Mouse (Mus musculus): ENCODE measurements around the gene Rwdd2a. TPM values are rescaled to one million over a fixed set of nuclear protein-coding genes. Genes with fewer than 3 reads are reported as not detected.

Rwdd2a gene
- polyA plus RNA-seq, 2 experiments, result 2.2 to 3.5 TPM

DNA sequence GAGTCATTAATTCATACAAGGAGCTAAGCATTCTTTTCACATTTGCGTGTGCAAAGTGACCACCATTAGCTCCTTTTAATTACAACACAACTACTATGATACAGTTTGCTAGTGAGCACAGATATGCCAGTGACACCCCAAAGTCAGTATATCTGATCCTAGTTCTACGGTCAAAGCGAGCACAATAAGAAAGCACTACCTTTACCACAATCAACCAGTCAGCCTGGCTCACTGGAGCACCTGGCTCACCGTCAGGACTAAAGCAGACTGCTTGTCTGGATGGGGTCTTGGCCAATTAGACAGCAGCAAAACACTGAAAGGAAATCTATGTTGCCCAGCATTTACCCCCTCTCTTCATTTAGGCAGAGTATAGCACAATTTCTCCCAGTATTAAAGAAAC, 40.3 kb downstream of the Rwdd2a start:
- no peak for TF ChIP-seq POLR2A (IDR thresholded peaks at IDR 0.05; ENCODE audit: borderline replicate concordance, extremely low read depth, insufficient read depth, insufficient read length)

DNA sequence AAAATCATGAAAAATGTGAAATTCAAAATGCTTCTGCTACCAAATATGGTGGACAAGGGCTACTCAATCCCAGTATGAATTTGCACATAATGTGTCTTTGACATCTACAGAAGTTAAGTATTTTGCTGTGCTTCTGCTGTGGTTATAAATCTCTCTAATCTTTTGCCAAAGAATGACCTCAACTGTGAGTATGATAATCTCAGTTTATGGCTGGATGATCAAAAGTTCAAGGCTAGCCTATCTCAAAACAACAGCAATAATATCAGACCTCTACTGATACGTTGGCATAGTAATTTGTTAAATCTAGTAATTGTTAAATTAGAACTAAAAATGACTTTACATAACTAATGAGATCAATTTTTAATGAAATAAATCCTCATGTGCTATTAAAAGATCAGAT, 44.0 kb downstream of the Rwdd2a start:
- Histone ChIP-seq H3K4me1 (ENCODE audit: control insufficient read depth, insufficient read depth, low read length) (peaks cover 5% of the 10 kb centered on the region; the same call in 1 of the 2 replicates), H3K36me3 (ENCODE audit: control insufficient read depth, insufficient read depth, low read length) (peaks cover 5% of the 10 kb centered on the region), H3K4me3 (replicated peaks; ENCODE audit: low read length) (no peak overlapping the region), H3K27me3 (ENCODE audit: control insufficient read depth, insufficient read depth, low read length) (no peaks in the 10 kb centered on the region), H3K27ac (replicated peaks; ENCODE audit: low read depth, low read length) (no peak overlapping the region), H3K9me3 (ENCODE audit: control insufficient read depth, low read length) (no peaks in the 10 kb centered on the region), H3K4me2 (replicated peaks; ENCODE audit: low read depth, low read length, severe bottlenecking) (no peak overlapping the region), H3K9ac (ENCODE audit: low read depth, low read length, severe bottlenecking) (no peak overlapping the region)
- WGBS, result 84% methylated on average over 1 of the region's 1 CpGs
- no peak for TF ChIP-seq POLR2A (IDR thresholded peaks at IDR 0.05; ENCODE audit: borderline replicate concordance, extremely low read depth, insufficient read depth, insufficient read length)
- DNase-seq (ENCODE audit: low spot score) (no peak), ATAC-seq (ENCODE audit: low FRiP score, low read depth) (no peak)

More for the DNA sequence above, 40.3 kb downstream of the Rwdd2a start:
- peaks cover 5% of the 10 kb centered on the region for H3K36me3 ChIP-seq (ENCODE audit: control insufficient read depth, insufficient read depth, low read length)
- peaks cover 4% of the 10 kb centered on the region; the same call in 1 of the 2 replicates for H3K4me1 ChIP-seq (ENCODE audit: control insufficient read depth, insufficient read depth, low read length)
- H3K4me2 ChIP-seq (replicated peaks; ENCODE audit: low read depth, low read length, severe bottlenecking), result no peak overlapping the region
- no peaks in the 10 kb centered on the region for H3K9me3 ChIP-seq (ENCODE audit: control insufficient read depth, low read length)
- no peak for ATAC-seq (ENCODE audit: low FRiP score, low read depth)
- H3K9ac ChIP-seq (ENCODE audit: low read depth, low read length, severe bottlenecking), result no peak overlapping the region
- WGBS, result 81% methylated on average over 4 of the region's 4 CpGs
- no peak for DNase-seq (ENCODE audit: low spot score)
- no peak overlapping the region for H3K27ac ChIP-seq (replicated peaks; ENCODE audit: low read depth, low read length)
- H3K27me3 ChIP-seq (ENCODE audit: control insufficient read depth, insufficient read depth, low read length), result no peaks in the 10 kb centered on the region
- no peak overlapping the region for H3K4me3 ChIP-seq (replicated peaks; ENCODE audit: low read length)

DNA sequence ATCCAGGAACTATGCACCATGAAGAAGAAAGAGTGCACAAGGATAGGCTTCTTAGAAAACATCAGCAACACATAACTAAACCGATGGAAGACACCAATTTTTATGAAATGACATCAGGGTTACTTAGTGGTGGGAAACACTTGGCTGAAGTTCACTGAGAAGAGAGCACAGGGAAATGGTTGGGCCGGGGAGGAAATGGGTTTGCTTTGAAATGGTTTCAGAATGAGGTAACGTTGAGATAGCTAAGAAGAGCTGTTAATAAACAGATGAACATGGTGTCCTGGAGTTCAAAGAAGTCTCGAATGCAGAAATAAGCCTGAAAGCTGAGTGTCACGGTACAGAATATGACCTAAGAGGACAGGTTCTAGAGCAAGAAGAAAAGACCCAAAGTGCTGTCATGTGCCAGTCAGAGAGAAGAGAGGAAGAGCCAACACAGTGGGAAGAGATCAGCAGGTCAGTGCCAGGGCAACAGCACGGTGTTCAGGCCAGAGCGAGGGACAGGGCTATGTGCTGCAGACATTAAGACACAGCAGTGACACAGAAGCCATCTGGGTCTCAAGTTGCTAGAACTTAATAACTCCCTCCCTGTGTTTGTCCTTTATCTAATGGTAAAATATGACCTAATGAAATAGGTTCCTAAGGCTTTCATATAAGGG, 46.2 kb downstream of the Rwdd2a start:
- ATAC-seq (ENCODE audit: low FRiP score, low read depth), result no peak
- Histone ChIP-seq H3K4me2 (replicated peaks; ENCODE audit: low read depth, low read length, severe bottlenecking) (no peak overlapping the region), H3K9ac (ENCODE audit: low read depth, low read length, severe bottlenecking) (no peak overlapping the region), H3K4me3 (replicated peaks; ENCODE audit: low read length) (no peak overlapping the region), H3K9me3 (ENCODE audit: control insufficient read depth, low read length) (no peaks in the 10 kb centered on the region), H3K27me3 (ENCODE audit: control insufficient read depth, insufficient read depth, low read length) (no peaks in the 10 kb centered on the region), H3K27ac (replicated peaks; ENCODE audit: low read depth, low read length) (no peak overlapping the region), H3K36me3 (ENCODE audit: control insufficient read depth, insufficient read depth, low read length) (no peaks in the 10 kb centered on the region), H3K4me1 (ENCODE audit: control insufficient read depth, insufficient read depth, low read length) (peaks cover 5% of the 10 kb centered on the region; the same call in 1 of the 2 replicates)
- no peak for DNase-seq (ENCODE audit: low spot score)
- WGBS, result 71% methylated on average over 7 of the region's 7 CpGs
- no peak for TF ChIP-seq POLR2A (IDR thresholded peaks at IDR 0.05; ENCODE audit: borderline replicate concordance, extremely low read depth, insufficient read depth, insufficient read length)

DNA sequence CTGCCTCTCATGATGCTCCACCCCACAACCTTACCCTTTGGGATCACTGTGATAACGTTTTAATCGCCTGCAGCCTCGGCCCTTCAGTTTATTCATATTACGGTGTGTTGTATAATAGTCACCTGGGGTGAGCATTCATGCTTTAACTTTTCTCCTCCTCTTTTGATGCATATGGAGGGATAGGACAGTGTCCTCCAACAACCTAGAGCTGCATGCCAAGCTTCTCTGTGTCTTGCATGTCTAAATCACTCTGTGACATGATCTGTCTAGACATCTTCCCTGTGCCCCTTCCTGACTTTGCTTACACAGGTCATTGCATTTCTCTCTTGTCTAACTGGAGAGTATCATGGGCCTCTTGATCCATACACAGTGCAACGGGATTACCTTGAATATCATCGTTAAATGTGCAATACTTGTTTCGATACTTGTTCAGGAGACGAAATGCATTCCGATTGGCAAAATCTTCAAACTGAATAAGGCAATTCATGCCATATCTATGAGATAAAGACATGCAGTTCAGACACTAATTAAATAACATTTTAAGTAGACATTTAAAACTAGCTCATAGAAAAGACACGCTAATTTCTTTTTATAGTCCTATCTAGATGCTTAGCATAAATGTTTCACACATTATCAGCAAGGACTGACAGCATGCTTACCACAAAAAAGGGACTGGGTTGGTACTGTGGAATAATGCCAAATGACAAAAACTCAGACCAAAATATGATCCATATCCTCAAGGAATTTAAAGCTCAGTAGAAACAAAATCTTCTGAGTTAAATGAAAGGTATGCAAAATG, 47.7 kb downstream of the Rwdd2a start:
- H3K4me1 ChIP-seq (ENCODE audit: control insufficient read depth, insufficient read depth, low read length), result peaks cover 5% of the 10 kb centered on the region; the same call in 1 of the 2 replicates
- H3K4me3 ChIP-seq (replicated peaks; ENCODE audit: low read length), result no peak overlapping the region
- H3K4me2 ChIP-seq (replicated peaks; ENCODE audit: low read depth, low read length, severe bottlenecking), result no peak overlapping the region
- no peak overlapping the region for H3K9ac ChIP-seq (ENCODE audit: low read depth, low read length, severe bottlenecking)
- H3K27ac ChIP-seq (replicated peaks; ENCODE audit: low read depth, low read length), result no peak overlapping the region
- ATAC-seq (ENCODE audit: low FRiP score, low read depth) (no peak), DNase-seq (ENCODE audit: low spot score) (no peak)
- TF ChIP-seq POLR2A (IDR thresholded peaks at IDR 0.05; ENCODE audit: borderline replicate concordance, extremely low read depth, insufficient read depth, insufficient read length), result no peak
- H3K36me3 ChIP-seq (ENCODE audit: control insufficient read depth, insufficient read depth, low read length), result no peaks in the 10 kb centered on the region
- 80% methylated on average over 10 of the region's 10 CpGs for WGBS
- no peaks in the 10 kb centered on the region for H3K27me3 ChIP-seq (ENCODE audit: control insufficient read depth, insufficient read depth, low read length)
- H3K9me3 ChIP-seq (ENCODE audit: control insufficient read depth, low read length), result no peaks in the 10 kb centered on the region

DNA sequence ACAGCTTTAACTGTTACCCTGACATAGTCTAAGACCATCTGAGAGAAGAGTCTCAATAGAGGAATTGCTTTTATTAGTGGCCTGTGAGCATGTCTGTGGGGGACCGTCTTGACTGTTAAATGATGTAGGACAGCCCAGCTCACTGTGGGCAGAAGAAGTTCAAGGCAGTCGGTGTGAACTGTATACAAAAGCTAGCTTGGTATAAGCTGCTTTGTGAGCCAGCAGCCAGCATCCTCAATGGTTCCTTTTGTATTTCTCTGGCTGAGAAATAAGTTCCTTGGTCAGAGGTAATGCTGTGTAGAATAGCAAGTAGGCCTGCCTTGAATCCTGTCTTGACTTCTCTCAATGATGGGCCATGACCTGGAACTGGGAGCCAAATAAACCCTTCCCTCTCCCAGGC, 50.3 kb downstream of the Rwdd2a start:
- ATAC-seq (ENCODE audit: low FRiP score, low read depth), result no peak
- TF ChIP-seq POLR2A (IDR thresholded peaks at IDR 0.05; ENCODE audit: borderline replicate concordance, extremely low read depth, insufficient read depth, insufficient read length), result no peak

More for the DNA sequence above, 50.3 kb downstream of the Rwdd2a start:
- Histone ChIP-seq H3K36me3 (ENCODE audit: control insufficient read depth, insufficient read depth, low read length) (no peaks in the 10 kb centered on the region), H3K27ac (replicated peaks; ENCODE audit: low read depth, low read length) (no peak overlapping the region), H3K4me1 (ENCODE audit: control insufficient read depth, insufficient read depth, low read length) (peaks cover under 1% of the 10 kb centered on the region; the same call in 1 of the 2 replicates), H3K4me2 (replicated peaks; ENCODE audit: low read depth, low read length, severe bottlenecking) (no peak overlapping the region), H3K9me3 (ENCODE audit: control insufficient read depth, low read length) (no peaks in the 10 kb centered on the region), H3K9ac (ENCODE audit: low read depth, low read length, severe bottlenecking) (no peak overlapping the region), H3K4me3 (replicated peaks; ENCODE audit: low read length) (no peak overlapping the region), H3K27me3 (ENCODE audit: control insufficient read depth, insufficient read depth, low read length) (no peaks in the 10 kb centered on the region)
- 86% methylated on average over 2 of the region's 2 CpGs for WGBS
- no peak for DNase-seq (ENCODE audit: low spot score)
